Mouse (Mus musculus) left cerebral cortex, postnatal 25 days (tissue): ENCODE data around the gene Iqgap2. TPM values are rescaled to one million over a fixed set of nuclear protein-coding genes. Genes with fewer than 3 reads are reported as not detected.

Experiments used
- DNase-seq, 2 experiments: peaks; one replicate each; pipeline ENCODE4 v3.0.0; 2022; ENCODE audit warnings: low spot score in 2 of 2, mixed read lengths in 1 of 2
- intact Hi-C: fragments of 180-260 bp; cut with DNase I; formaldehyde crosslinking; loops from one replicate; pipeline ENCODE4 v1.15.1; 2025
- total RNA-seq, 2 experiments: library from RNA; stranded (reverse); gene quantifications; 2 replicates each; pipeline ENCODE4 v1.2.3; 2021

Gene Iqgap2
- total RNA-seq, 2 experiments from 2014 or later: 16.8 to 19.0 TPM

DNA sequence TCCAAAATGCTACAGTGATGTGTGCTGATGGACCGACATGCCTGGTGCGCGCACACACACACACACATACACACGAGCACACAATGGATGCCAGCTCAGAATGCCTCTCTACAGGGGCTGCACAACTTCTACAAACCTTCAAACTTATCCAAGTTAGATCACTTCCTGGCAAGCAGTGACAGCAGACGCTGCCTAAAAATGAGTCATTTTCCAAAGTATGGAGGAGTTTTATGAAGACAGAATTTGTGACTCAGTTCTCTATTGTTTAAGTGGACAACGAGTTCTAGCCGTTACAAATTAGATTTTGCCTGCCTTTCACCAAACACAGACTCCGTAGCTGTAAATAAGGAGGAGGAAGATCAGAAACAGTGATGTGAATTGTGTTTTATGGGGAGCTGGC, 97.4 kb downstream of the Iqgap2 start:
- peak in 1 of 2 experiments; percentile 63 for DNase-seq
- intact Hi-C loops: no loop called here

DNA sequence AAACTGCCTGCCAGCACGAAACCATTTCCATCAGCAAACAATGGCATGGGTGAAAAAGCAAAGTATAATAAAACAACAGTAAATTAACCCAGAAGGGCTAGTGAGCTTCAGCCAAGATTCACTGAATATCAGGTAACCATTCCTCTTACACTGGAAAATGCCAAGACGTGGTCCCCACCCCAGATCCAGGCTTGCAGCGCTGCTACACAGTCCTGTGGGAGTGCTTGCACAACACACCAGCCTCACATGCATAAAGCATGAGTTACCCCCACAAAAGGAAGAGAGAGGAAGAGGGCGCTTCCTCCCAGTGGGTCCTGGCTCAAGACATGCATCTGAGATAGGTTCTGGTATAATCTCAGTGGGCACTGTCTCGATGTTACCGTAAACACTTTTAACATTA, 100.8 kb downstream of the Iqgap2 start:
- DNase-seq: no peak
- intact Hi-C loops: no loop called here

DNA sequence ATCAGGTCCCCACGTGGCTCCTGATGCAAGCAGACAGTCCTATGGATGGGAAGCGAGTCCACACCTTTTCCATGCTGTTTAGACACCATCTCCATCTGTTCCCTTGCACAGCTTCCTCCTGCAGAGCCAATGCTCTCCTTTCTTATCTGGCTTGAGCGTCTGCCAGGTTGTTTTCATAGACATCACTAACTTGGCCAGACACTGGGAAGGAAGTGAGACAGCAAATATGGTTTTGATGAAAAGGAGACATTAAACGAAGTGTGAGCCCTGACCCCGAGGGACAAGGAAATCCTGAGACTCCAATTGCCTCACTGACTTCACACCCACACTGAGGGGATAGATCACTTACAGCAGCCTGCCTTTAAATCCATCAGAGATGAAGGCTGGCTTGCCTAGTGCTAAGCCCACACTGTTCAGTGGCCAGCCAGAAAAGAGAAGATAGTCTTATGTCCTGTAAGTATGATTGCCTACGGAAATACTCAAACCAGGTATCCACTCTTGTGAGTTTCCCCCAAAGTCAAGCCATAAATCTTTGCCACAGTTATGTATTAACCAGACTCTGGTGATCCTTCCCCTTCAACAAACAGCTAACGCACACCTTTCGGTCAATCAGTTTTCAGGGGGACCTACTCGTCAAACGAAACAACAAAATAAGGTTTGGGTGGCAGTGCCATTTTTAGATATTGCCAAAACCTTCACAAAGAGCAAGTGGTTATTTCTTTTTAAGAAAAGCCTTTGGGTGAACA, 102.9 kb downstream of the Iqgap2 start:
- intact Hi-C loops: no loop called here
- DNase-seq: peak; percentile 38 to 74

DNA sequence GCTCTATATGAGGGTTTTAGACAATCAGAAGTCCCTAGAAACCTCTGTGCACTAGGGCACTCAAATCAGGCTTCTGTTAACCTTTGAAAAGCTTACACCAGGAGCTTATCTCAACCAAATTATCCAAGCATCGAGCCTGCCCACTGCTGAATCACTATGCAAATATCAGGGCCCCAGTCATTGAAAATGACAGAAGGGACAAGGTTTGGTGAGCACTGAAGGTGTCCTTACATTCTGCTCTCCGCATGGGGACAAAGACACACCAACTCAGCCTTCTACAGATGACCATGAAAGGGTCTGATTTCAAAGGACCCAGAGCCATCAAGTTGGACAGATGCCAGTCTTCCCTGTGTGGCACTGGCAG, 108.8 kb downstream of the Iqgap2 start:
- no peak for DNase-seq
- intact Hi-C loops: no loop called here

DNA sequence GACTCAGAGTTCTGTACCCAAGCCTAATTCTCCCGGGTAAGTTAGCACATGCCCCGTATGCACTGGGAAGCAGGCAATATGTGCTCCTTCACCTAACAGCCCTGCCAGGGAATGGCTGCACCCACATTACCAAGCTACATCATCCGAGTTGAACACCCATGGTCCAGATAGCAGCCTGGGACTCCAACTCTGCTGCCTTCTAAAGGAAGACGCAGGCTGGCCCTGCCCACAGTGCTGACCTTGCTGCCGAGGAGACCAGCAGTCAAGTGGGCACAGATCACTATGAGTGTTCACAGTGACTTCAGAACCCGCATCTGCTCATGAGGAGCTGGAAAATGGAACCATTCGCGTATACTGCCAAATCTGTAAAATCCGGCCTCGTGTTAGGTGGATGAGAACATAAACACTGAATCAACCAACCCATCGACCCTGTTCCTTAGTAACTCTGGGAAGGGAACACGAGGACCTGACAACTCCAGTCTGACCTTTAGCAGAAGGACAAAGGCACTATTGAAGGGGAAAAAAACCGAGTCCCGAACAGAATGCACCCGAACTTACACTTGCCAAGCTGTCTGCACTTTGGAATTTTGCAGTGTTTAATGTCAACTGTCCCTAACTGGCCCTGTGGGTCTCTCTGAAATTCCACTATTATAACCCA, 109.3 kb downstream of the Iqgap2 start:
- no peak for DNase-seq
- intact Hi-C loops: no loop called here

DNA sequence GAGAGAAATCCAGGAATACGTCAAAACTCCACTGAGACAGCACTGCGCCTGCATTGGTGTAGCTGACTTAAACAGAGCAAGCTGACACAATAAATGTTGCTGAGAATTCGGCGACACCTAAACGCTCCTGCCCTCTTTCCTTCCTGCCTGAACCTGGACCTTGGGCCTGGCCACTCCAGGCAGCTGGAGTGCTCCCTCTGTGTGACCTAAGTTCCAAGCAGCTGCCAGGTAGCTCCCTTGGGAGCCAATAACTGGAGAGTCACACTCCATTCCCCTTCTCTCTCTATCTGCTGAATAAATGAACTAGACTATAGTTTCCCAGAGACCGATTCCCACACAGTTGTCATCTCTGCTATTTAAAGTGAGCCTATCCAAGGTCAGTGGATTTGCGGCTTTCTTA, 111.7 kb downstream of the Iqgap2 start:
- intact Hi-C loops: no loop called here
- no peak for DNase-seq

DNA sequence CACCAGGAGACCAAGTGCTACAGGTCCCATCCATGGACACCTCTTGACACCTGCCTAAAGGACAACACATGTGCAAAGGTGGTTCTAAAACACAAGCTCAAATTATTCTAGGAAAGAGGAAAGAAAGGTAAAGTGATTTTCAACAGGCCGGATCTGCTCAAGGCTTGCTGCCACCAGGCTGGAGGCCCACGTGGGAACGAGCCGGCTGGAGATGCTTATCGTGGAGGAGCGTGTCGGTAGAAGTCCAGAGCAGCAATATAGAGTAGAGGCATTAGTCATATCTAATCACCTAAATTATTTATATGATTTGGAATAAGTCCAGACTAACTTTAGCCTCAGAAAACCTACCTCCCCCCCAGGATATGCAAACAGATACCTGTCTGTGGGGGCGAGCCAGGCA, 112.5 kb downstream of the Iqgap2 start:
- no peak for DNase-seq
- intact Hi-C loops: loop anchor here (5.0 kb wide), 1 partner anchor 173 kb away; no protein-coding TSS in a partner anchor

DNA sequence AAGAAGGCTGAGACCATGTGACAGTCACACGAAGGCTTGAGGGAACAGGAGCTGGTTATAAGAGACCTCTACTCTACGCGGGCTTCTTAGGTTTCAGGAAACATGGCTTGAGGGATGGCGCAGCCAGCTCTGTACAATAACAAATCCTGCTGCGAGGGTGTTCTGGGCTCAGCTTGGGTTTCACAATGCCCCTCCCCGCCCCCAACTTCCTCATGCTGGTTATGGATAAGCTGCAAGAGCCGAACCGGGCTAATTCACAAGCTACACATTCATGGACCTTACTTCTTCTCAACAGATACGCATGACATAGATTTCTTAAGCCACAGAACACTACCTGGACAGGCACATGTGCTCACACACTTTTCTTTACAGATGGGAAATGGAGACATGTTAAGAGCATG, 113.0 kb downstream of the Iqgap2 start:
- intact Hi-C loops: loop anchor here (5.0 kb wide), 1 partner anchor 174 kb away; no protein-coding TSS in a partner anchor
- no peak for DNase-seq

DNA sequence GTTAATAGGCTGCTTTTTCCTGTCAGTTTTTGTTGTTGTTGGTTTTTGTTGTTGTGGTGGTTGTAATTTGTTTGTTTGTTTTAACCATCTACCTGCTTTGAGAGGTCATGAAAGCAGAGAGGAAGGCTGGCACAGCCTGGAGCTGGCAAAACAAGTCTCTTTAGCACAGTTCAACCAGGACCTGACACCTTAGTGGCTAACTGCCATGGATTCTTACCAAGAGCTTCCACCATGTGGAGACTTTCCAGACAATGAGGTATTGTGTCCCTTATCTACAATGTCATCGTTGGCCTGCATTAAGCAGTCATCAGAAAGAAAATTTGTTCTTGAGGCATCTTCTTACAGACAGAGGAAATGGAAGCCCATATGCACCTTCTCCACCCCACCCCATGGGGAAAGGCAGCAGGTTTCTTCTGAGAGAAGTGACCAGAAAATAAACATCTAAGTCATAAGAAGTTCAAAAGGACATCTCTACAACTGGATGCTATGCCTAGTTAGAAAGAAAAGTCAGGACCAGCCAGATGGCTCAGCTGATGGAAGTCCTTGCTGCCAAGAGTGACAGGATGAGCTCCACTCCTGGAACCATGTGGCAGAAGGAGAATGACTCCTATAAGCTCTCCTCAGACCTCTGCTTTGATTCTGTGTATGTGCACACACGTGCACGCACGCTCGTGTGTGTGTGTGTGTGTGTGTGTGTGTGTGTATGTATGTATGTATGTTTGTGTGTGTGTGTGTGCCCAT, 113.9 kb downstream of the Iqgap2 start:
- DNase-seq: no peak
- intact Hi-C loops: loop anchor here (2.0 to 5.0 kb wide), 2 partner anchors 115 to 174 kb away; no protein-coding TSS in a partner anchor

DNA sequence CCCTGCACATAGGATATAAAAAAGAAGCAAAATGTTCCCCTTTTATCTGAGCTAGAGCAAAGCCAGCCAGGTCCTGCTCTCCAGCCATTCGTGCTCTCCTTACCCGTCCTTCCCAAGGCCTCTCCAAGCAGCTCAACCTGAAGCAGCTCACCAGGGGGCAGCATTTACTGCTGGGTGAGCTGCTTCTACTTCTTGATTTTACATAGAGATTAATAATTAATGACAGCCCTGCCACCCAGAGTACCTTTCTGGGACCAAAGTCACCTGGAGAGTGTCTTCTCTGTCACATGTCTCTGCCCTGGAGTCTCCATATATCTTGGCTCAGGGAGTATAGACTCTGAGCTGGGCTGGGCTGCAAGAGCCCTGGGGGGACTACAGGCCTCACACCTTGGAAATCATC, 114.5 kb downstream of the Iqgap2 start:
- intact Hi-C loops: loop anchor here (2.0 to 5.0 kb wide), 2 partner anchors 116 to 175 kb away; no protein-coding TSS in a partner anchor

DNA sequence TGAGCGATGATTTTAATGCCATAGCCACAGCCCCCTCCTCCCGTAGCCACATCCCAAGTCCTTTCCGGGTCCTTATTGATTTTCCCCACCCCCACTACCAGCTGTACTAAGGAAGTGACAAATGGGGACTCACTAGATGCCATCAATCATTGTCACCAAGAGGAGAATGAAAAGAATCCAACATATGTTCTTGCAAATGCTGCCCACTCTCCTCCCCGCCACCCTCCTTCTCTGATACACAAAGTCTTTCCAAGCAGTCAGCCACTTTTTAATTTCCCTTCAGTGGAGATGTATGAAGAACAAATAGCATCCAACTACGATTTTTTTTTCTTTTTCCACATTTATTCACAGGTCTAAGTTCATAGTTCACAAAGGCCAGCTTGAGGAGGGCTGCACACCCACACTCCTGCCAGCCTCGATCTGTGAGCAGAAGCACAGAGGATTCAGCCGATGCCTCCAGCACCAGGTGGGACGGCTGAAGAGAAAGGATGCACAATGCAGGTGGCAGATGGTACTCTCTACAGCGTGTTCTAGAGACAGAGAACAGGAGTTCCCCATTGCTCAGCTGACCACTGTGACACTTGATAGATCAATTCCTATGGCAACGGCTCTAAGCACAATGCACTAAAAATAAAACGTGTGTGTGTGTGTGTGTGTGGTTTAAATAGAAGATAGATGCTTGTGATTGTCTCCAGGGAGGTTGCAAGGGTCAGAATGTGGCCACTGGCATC, 116.6 kb downstream of the Iqgap2 start:
- intact Hi-C loops: loop anchor here (5.0 kb wide), 1 partner anchor 177 kb away; no protein-coding TSS in a partner anchor
- peak; percentile 26 to 31 for DNase-seq

More for the DNA sequence above, 114.5 kb downstream of the Iqgap2 start:
- DNase-seq: peak; percentile 35 to 41

DNA sequence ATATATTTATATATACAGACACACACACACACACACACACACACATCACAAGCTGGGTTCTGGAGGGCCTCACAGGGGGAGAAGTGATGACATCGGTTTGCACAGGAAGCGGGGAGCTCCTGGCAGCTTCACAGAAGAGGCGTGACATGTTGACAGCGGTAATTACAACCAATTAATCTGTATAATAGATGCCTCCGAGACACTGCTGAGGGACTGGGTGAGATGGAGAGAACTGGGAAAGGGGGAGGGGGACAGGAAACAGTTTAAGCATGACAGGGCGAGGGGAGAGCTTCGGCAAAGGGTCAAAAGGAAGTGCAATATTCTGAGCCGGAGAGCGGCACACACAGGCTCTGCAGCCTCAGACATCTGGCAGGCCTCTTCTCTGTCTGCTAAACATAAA, 126.7 kb downstream of the Iqgap2 start:
- intact Hi-C loops: no loop called here
- no peak for DNase-seq

DNA sequence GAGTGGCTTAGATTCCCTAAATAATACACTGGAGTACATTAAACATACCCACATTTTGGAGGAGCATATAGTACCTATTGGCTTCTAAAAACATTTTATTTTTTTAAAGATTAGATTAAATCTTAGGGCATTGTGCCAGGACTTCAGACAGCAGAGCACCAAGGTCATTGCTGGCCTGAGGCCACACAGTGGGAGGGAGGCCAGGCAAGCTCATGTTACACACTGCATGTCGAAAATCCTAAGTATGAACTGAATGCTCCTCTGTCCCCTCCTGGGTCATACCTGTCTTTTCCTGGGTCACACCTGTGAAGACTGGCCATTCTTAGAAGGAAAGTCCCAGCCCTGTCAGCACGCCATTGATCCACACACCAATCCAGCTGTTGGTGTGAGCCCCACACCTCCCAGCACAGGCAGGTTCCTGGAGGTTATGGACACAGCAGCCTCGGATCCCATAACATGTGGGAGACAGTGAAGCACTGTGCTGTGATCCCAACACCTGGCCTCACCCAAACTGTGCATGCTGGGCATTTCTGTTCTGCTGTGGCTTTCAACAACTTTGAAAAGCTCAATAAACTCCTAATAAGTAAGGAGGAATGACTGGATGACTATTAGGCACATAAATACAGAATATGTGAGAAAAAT, 127.7 kb downstream of the Iqgap2 start:
- no peak for DNase-seq
- intact Hi-C loops: no loop called here

DNA sequence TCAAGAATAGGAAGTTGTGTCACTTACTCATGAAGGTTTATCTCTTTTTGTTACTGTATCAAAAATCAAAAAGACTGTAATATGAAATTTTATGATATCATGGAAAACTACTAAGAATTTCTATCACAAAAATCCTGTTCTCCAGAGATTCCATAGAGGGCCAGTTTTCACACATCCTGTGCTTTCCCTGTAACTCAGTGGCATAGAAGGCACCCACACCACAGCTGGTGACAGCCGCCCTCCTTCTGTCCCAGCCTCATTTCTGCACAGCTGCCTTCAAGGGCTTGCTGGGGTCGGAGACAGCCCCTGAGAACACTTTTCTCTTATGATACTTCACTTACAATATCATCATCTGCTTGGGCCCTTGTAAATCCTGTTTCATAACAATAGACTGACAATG, 131.9 kb downstream of the Iqgap2 start:
- intact Hi-C loops: no loop called here

DNA sequence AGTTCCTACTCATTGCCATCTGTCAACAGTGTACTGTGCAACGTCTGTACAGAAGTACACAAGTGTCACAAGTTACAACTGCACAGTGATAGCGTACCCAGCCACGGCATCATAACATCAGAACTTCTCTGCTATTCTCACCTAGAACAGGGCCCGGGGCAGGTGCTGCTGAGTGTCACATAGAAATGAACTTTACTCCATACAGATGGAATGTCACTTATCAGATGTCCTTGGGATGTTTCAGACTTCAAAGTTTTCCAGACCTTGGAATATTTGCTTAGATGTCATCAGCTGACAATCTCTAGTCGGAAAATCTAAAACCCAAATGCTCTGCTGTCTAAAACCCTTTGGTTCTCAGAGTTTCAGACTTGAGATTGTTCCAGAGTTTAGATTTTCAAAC, 137.4 kb downstream of the Iqgap2 start:
- intact Hi-C loops: no loop called here
- no peak for DNase-seq

More for the DNA sequence above, 131.9 kb downstream of the Iqgap2 start:
- no peak for DNase-seq

DNA sequence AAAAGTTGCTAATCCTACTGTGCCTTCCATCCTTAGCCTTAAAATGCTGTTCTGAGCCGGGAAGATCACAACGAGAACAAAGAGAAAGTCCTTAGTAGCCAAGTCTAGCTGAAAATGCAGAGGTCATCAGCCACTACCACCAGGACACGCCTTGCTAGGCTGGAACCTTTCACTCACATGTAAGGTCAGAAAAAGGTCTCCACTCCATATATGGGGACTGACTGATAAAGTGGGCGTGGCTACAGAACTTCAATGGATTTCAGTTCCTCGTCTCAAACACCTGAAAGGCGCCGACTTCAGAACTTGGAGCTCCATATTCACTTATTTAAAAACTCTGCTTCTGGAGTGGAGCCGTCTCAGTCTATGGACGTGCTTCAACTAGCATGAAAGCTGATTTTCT, 139.3 kb downstream of the Iqgap2 start:
- DNase-seq: no peak
- intact Hi-C loops: no loop called here

DNA sequence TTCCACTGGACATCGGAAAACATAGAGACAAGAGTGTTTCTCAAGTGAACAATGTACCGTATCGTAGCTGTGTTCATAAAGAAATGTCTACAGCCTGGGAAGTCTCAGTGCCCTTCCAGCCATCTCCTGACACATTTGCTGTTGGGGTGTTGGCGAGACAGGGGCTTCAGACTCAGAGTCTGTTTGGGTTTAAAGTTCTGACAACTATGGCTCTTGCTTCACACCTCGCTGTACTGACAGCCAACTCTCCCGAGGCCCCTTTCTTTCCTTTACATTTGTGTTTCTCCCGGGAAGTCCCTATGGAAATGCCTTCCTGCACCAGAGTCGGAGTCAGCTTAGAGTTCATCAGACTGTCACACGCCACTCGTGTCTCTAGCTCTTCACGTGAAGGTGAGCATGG, 144.2 kb downstream of the Iqgap2 start:
- intact Hi-C loops: no loop called here
- no peak for DNase-seq

DNA sequence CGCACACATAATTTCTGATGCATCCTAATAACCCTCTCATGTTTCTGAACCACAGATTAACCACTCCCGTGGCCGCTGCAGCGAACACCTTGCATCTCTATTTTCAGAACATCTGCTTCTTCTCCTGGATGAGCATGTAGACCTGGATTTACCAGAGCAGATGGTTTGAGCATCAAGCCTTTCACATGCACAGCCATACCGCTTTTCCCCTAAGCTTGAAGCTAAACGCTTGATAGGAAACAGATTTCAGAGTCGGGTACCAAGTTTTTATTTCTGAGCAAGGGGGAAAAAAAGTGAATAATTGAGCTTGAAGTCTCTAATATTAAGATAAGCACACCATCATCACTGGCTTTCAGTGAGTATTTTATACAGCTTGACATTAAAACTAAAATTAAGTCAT, 144.6 kb downstream of the Iqgap2 start:
- DNase-seq: no peak
- intact Hi-C loops: no loop called here

DNA sequence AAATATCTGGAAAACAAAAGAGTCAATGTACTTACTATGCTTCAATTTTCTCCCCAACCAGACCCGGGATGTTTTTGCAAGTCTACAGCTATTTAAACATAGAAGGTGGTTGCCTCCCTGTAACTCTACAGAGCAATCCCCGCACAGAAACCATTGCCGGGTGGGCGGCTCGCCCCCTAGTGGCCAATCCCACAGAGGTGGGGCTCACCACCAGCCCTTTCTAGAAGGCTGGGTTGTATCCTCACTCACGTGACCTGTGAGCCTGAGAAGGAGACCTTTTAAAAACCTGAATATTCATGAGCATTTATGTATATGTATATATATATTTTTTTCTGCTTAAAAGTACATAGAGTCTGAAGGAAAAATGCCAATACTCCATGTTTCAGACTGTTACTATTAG, 145.2 kb downstream of the Iqgap2 start:
- intact Hi-C loops: no loop called here

More for the DNA sequence above, 145.2 kb downstream of the Iqgap2 start:
- peak; percentile 18 to 40 for DNase-seq
